Mouse (Mus musculus) heart, adult 2 months (tissue): ENCODE results near the gene Ccsap. TPM values are rescaled to one million over a fixed set of nuclear protein-coding genes. Genes with fewer than 3 reads are reported as not detected.
A peak's percentile ranks its signal among the peaks of the same experiment; 100 is the strongest.

Experiments used
- DNase-seq, 2 experiments: peaks; one replicate each; pipeline ENCODE4 v3.0.0; 2021
- H3K27ac ChIP-seq: fragments of 200-600 bp; 2 replicates; pipeline ENCODE4 v1.8.1; 2022
- H3K27me3 ChIP-seq: fragments of 200-500 bp; 2 replicates; pipeline ENCODE4 v1.6.1; 2012; ENCODE audit warnings: mild to moderate bottlenecking, low read length, inconsistent platforms, mixed read lengths; ENCODE audit not compliant: control insufficient read depth, insufficient read depth
- H3K36me3 ChIP-seq: fragments of 200-500 bp; 2 replicates; pipeline ENCODE4 v1.6.1; 2012; ENCODE audit warnings: low read length, inconsistent platforms; ENCODE audit not compliant: control insufficient read depth, insufficient read depth
- H3K4me1 ChIP-seq: fragments of 200-500 bp; 2 replicates; pipeline ENCODE4 v1.6.1; 2011; ENCODE audit warnings: low read length; ENCODE audit not compliant: control insufficient read depth, insufficient read depth
- H3K4me3 ChIP-seq: fragments of 200-600 bp; 2 replicates; pipeline ENCODE4 v1.8.1; 2022
- H3K79me2 ChIP-seq: fragments of 200-500 bp; replicated peaks from 2 replicates; pipeline ENCODE4 v1.6.1; 2012; ENCODE audit warnings: mild to moderate bottlenecking, inconsistent platforms, low read length, moderate library complexity, mixed read lengths; ENCODE audit not compliant: control insufficient read depth, insufficient read depth
- H3K9ac ChIP-seq: fragments of 200-500 bp; 2 replicates; pipeline ENCODE4 v1.6.1; 2012; ENCODE audit warnings: low read depth, mild to moderate bottlenecking, control low read depth, inconsistent platforms, low read length, mixed read lengths
- CTCF ChIP-seq: fragments of 200-600 bp; IDR thresholded peaks from 2 replicates; pipeline ENCODE4 v1.8.1; 2022; ENCODE audit warnings: antibody characterized with exemption, mild to moderate bottlenecking, moderate library complexity
- EP300 ChIP-seq: fragments of 200-500 bp; IDR thresholded peaks from 2 replicates; pipeline ENCODE4 v1.6.1; 2011; ENCODE audit warnings: low read depth, low read length, control low read depth; ENCODE audit not compliant: insufficient read depth
- POLR2A ChIP-seq: fragments of 200-500 bp; IDR thresholded peaks from 2 replicates; pipeline ENCODE4 v1.6.1; 2011; ENCODE audit warnings: mild to moderate bottlenecking, low read depth, low read length, control low read depth; ENCODE audit not compliant: insufficient read depth
- WGBS: fragments of 180-500 bp; shearing (Covaris S2); methylation state at CpG from one replicate; pipeline ENCODE4 v1.1.7; 2018; 5-methylcytosine and 5-hydroxymethylcytosine counted together
- intact Hi-C: fragments of 180-260 bp; cut with DNase I; formaldehyde crosslinking; loops from one replicate; pipeline ENCODE4 v1.15.1; 2025
- long read RNA-seq: library from polyadenylated mRNA; stranded (forward); transcript quantifications from one replicate; pipeline ENCODE4 v2.0.0, GENCODE M21; 2021
- polyA plus RNA-seq: library from polyadenylated mRNA; depleted of rRNA; stranded (reverse); fragments of >200 nt; gene quantifications from 2 replicates; pipeline ENCODE4 v1.2.3, GENCODE M21; 2012; rRNA removed
- total RNA-seq, 2 experiments: library from RNA; stranded (reverse); gene quantifications; 2 replicates each; pipeline ENCODE4 v1.2.3; 2021

Gene Ccsap
- total RNA-seq (under 1 TPM; 0.68 to 0.81 TPM), polyA plus RNA-seq (0.18 and 0.70 TPM in 2 replicates)
- long read RNA-seq, partial matches to known transcripts, result 0 of 1 reads
- long read RNA-seq, other reads (novel, unspliced or antisense), result 0 of 1 reads

DNA sequence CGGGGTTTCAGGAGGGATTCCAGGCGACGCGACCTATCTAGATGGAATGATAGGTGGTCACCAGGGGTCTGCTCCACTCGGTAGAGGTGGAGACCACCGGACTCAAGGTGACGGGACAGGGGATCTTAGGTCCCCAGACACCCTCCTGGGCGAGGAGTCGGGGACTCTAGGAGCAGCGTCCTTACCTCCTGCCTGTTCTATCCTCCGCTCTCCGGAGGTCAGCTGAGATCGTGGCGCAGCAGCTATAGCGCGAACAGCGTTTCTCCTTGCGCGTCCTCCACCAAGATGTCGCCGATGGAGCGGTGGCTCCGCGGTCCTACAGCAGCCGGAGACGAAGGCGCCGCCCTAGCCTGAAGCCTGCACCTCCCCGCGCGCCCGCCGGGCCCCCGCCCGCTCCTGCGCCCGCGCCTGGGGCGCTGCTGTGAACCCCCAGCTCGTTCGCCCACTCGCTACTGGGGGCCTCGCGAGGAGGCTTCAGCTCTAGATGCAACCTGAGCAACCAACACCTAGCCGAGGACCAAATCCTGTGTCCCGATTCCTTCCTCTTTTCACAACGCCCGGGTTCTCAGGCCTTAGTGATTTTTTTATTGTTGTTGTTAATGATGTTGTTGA, at the start of gene Ccsap:
Gene Ccsap, minus strand, starts transcription at position 562 of the 612 bp plus-strand sequence.
- WGBS, result 2% methylated on average over 48 of the region's 48 CpGs
- H3K27me3 ChIP-seq, result no peaks in the 10 kb centered on the region
- H3K4me1 ChIP-seq, result no peaks in the 10 kb centered on the region
- peak within 1 kb of the TSS; percentile 63; the same call in 1 of the 2 replicates for H3K27ac ChIP-seq
- DNase-seq, result peak; percentile 59 to 70
- peak within 1 kb of the TSS; percentile 86 for H3K9ac ChIP-seq
- H3K4me3 ChIP-seq, result peak within 1 kb of the TSS; percentile 70
- no peaks in the 10 kb centered on the region for H3K36me3 ChIP-seq
- intact Hi-C loops, result no loop called here
- 0 out of 2 replicates have a peak, but pooled peaks have one; percentile 43 for TF ChIP-seq POLR2A
- no peak for TF ChIP-seq EP300
- TF ChIP-seq CTCF, result peak; percentile 34; the same call in 1 of the 2 replicates
- no peaks in the 10 kb centered on the region for H3K79me2 ChIP-seq

DNA sequence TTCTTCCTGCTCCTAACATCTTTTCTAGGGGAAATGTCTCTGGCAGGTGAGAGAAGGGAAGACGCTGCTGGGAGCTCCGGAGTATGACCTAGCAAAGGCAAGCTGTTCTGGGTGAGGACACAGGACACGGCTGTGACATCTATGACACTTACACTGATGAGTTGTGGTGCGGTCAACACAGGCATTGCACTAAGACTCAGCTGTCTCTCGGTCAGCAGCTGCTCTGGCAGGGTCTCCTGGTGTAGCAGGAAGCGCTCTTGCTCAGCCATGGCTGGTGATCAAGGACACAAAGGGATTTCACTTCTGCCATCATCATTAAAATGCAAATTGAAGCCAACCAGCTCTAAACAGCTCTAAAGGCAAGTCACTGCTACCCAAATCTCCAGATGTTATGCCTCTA, 47.6 kb upstream of the Ccsap start:
- intact Hi-C loops, result no loop called here
- Histone ChIP-seq H3K9ac (no peak overlapping the region), H3K27ac (no peak overlapping the region), H3K4me1 (no peaks in the 10 kb centered on the region), H3K36me3 (no peaks in the 10 kb centered on the region), H3K27me3 (no peaks in the 10 kb centered on the region), H3K79me2 (no peaks in the 10 kb centered on the region), H3K4me3 (no peak overlapping the region)
- no peak for DNase-seq
- TF ChIP-seq CTCF (no peak), POLR2A (no peak), EP300 (no peak)
- 96% methylated on average over 6 of the region's 6 CpGs for WGBS

DNA sequence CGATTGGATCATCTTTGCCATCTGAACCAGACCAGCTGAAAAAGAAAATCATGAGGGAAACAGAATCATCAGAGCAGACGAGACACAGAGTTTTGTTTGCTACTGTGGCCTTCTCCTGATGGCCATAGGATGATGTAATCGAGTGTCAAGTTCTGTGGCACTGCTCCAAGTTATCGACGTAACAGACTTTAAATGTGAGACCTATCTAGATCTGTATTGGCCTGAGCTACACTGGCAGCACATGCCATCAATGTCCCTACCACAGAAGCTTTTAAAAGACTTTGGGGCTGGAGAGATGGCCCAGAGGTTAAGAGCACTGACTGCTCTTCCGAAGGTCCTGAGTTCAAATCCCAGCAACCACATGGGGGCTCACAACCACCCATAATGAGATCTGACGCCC, 42.6 kb upstream of the Ccsap start:
- H3K27me3 ChIP-seq, result no peaks in the 10 kb centered on the region
- H3K4me1 ChIP-seq, result no peaks in the 10 kb centered on the region
- no peak overlapping the region for H3K4me3 ChIP-seq
- 75% methylated on average over 7 of the region's 7 CpGs for WGBS
- intact Hi-C loops, result no loop called here
- H3K36me3 ChIP-seq, result no peaks in the 10 kb centered on the region
- H3K9ac ChIP-seq, result no peak overlapping the region
- H3K27ac ChIP-seq, result no peak overlapping the region
- no peak for DNase-seq
- H3K79me2 ChIP-seq, result no peaks in the 10 kb centered on the region
- no peak for TF ChIP-seq POLR2A
- TF ChIP-seq EP300, result no peak
- TF ChIP-seq CTCF, result no peak

DNA sequence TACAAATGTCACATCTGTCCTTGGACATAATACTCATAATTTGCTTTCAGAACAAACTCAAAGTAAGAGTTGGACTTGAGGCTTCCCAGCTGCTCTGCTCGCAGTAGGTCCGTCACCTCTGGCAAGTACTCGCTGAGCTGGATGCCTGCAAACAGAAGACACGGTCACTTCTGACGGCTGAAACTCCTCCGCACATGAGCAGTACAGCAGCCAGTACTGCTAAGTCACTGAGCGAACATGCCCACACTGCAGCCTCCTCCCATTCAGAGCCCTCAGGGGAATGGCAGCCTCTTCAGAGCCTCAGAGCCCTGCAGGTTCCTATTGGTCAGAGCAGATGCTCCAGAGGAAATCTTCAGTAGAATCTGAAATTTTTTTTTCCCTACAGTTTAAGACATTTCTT, 39.4 kb upstream of the Ccsap start:
- H3K27me3 ChIP-seq, result no peaks in the 10 kb centered on the region
- DNase-seq, result no peak
- no peak overlapping the region for H3K9ac ChIP-seq
- H3K27ac ChIP-seq, result no peak overlapping the region
- H3K4me1 ChIP-seq, result no peaks in the 10 kb centered on the region
- H3K4me3 ChIP-seq, result no peak overlapping the region
- H3K79me2 ChIP-seq, result no peaks in the 10 kb centered on the region
- intact Hi-C loops, result no loop called here
- TF ChIP-seq EP300 (no peak), CTCF (no peak), POLR2A (no peak)
- no peaks in the 10 kb centered on the region for H3K36me3 ChIP-seq
- 83% methylated on average over 7 of the region's 7 CpGs for WGBS

DNA sequence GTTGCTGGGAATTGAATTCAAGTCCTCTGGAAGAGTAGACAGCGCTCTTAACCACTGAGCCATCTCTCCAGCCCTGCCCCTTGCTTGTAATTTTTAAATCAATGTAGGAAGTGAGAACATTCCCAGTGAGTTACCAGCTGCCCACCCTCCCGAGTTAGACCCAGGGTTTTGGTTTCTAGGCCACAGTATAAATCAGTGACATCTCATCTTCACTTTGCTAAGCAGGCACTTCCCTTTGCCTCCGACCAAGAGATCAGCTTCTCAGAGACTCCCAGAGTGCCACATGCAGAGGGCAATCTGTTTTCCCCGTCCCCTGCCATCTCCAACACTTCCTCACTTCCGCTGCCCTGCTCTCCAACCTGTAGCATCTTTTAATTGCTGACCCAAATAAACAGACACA, 38.6 kb upstream of the Ccsap start:
- no peak overlapping the region for H3K4me3 ChIP-seq
- no peak overlapping the region for H3K27ac ChIP-seq
- H3K27me3 ChIP-seq, result no peaks in the 10 kb centered on the region
- WGBS, result 88% methylated on average over 5 of the region's 5 CpGs
- no peak overlapping the region for H3K9ac ChIP-seq
- TF ChIP-seq CTCF (no peak), POLR2A (no peak), EP300 (no peak)
- intact Hi-C loops, result no loop called here
- H3K79me2 ChIP-seq, result no peaks in the 10 kb centered on the region
- no peaks in the 10 kb centered on the region for H3K36me3 ChIP-seq
- H3K4me1 ChIP-seq, result no peaks in the 10 kb centered on the region
- DNase-seq, result no peak

DNA sequence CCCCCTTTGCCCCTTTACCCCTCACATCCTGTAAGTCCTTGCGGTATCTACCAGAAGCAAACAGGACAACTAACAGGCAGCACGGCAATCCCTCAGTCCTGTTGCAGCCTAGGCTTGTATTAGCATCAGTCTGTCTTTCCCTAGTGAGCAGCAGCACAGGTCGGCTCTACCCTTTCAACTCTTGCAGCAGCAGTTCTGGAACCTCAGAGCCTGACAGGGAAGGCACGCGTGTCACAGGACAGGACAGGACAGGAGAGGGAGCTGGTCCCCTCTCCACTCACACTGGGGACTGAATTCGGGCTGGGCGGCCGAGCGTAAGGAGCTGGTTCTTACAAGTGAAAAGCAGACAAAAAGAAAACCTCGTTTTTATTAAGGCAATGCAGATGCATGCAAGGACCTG, 36.8 kb upstream of the Ccsap start:
- 61% methylated on average over 10 of the region's 10 CpGs for WGBS
- H3K4me3 ChIP-seq, result no peak overlapping the region

More for the DNA sequence above, 36.8 kb upstream of the Ccsap start:
- TF ChIP-seq EP300, result no peak
- H3K27ac ChIP-seq, result no peak overlapping the region
- no peaks in the 10 kb centered on the region for H3K36me3 ChIP-seq
- no peak for DNase-seq
- no peaks in the 10 kb centered on the region for H3K4me1 ChIP-seq
- intact Hi-C loops, result no loop called here
- no peaks in the 10 kb centered on the region for H3K79me2 ChIP-seq
- H3K9ac ChIP-seq, result no peak overlapping the region
- peaks cover 7% of the 10 kb centered on the region for H3K27me3 ChIP-seq
